7 mouse cellular contexts compared by ENCODE assay signal in genomic region chr17:35051156-35052086, GRCm38 (mm10). TPM values are rescaled to one million over a fixed set of nuclear protein-coding genes. Genes with fewer than 3 reads are reported as not detected.
A peak's percentile ranks its signal among the peaks of the same experiment; 100 is the strongest.
DNase-seq lines count a peak whose midpoint lies in the region; ATAC-seq and TF ChIP-seq lines count a peak whose summit lies in the region.

No protein-coding gene starts in this region.

- H3K4me3 ChIP-seq in forebrain, embryonic 14.5 days (ENCODE audit: low read depth, low read length): peak overlapping the region; percentile 37
- peak overlapping the region; percentile 51 for H3K4me3 ChIP-seq in hindbrain, embryonic 11.5 days (ENCODE audit: low read depth, low read length)
- H3K4me3 ChIP-seq in midbrain, postnatal 0 days (ENCODE audit: low read depth, low read length): peak overlapping the region; percentile 24

- H3K9me3 ChIP-seq in forebrain, embryonic 14.5 days (replicated peaks; ENCODE audit: control insufficient read depth, low read length): no peaks in the 10 kb centered on the region
- H3K9me3 ChIP-seq in hindbrain, embryonic 11.5 days (ENCODE audit: control insufficient read depth, low read length): no peaks in the 10 kb centered on the region
- H3K9me3 ChIP-seq in midbrain, postnatal 0 days (ENCODE audit: low read length): no peaks in the 10 kb centered on the region

- peak; percentile 90 for DNase-seq in NIH3T3 (ENCODE audit: low read depth)
- peak; percentile 67 for DNase-seq in c-Kit-positive CD71-positive TER-119-positive erythroid progenitor cells, embryonic 14.5 days (ENCODE audit: low spot score)
- DNase-seq in forebrain, embryonic 14.5 days (ENCODE audit: low spot score): peak; percentile 70
- peak; percentile 83 for DNase-seq in hindbrain, embryonic 11.5 days (ENCODE audit: low spot score)
- peak; percentile 77 for DNase-seq in liver
- DNase-seq in midbrain, postnatal 0 days (ENCODE audit: low spot score): peak; percentile 87
- DNase-seq in testis, postnatal 10 days (ENCODE audit: low spot score): peak; percentile 67

- H3K4me1 ChIP-seq in forebrain, embryonic 14.5 days (ENCODE audit: control insufficient read depth, insufficient read depth, low read length): peaks cover 20% of the 10 kb centered on the region
- peaks cover 4% of the 10 kb centered on the region; the same call in 1 of the 2 replicates for H3K4me1 ChIP-seq in hindbrain, embryonic 11.5 days (replicated peaks; ENCODE audit: control insufficient read depth, insufficient read depth, low read length)
- no peaks in the 10 kb centered on the region for H3K4me1 ChIP-seq in midbrain, postnatal 0 days (ENCODE audit: insufficient read depth, low read length)

- TF ChIP-seq CTCF in midbrain, postnatal 0 days (IDR thresholded peaks at IDR 0.05): no peak

- peak overlapping the region; percentile 68 for H3K9ac ChIP-seq in forebrain, embryonic 14.5 days (ENCODE audit: low read length)
- peak overlapping the region; percentile 85 for H3K9ac ChIP-seq in hindbrain, embryonic 11.5 days (ENCODE audit: low read depth, low read length)
- H3K9ac ChIP-seq in midbrain, postnatal 0 days (replicated peaks; ENCODE audit: low read length, poor library complexity, severe bottlenecking): peak overlapping the region; percentile 52

- H3K36me3 ChIP-seq in forebrain, embryonic 14.5 days (ENCODE audit: control insufficient read depth, insufficient read depth, low read length): peaks cover 34% of the 10 kb centered on the region
- H3K36me3 ChIP-seq in hindbrain, embryonic 11.5 days (ENCODE audit: control insufficient read depth, insufficient read depth, low read length): 0 out of 2 replicates have a peak, but pooled peaks cover 4% of the 10 kb centered on the region
- no peaks in the 10 kb centered on the region for H3K36me3 ChIP-seq in midbrain, postnatal 0 days (ENCODE audit: insufficient read depth, low read length)

- peak; percentile 52 for ATAC-seq in forebrain, embryonic 14.5 days
- ATAC-seq in hindbrain, embryonic 11.5 days (ENCODE audit: low FRiP score): peak; percentile 67
- peak; percentile 48; the same call in 1 of the 2 replicates for ATAC-seq in midbrain, postnatal 0 days (ENCODE audit: low FRiP score)

- peak overlapping the region; percentile 71 for H3K4me2 ChIP-seq in forebrain, embryonic 14.5 days (ENCODE audit: low read length)
- peak overlapping the region; percentile 53 for H3K4me2 ChIP-seq in hindbrain, embryonic 11.5 days (replicated peaks; ENCODE audit: low read depth, low read length)
- peak overlapping the region; percentile 54 for H3K4me2 ChIP-seq in midbrain, postnatal 0 days (ENCODE audit: low read depth, low read length, poor library complexity, severe bottlenecking)

- peak overlapping the region; percentile 86 for H3K27ac ChIP-seq in forebrain, embryonic 14.5 days (ENCODE audit: low read depth, low read length)
- H3K27ac ChIP-seq in hindbrain, embryonic 11.5 days (ENCODE audit: low read depth, low read length): peak overlapping the region; percentile 95
- H3K27ac ChIP-seq in midbrain, postnatal 0 days (ENCODE audit: low read depth, low read length): peak overlapping the region; percentile 69

- WGBS in forebrain, embryonic 14.5 days: 2% methylated on average over 21 of the region's 21 CpGs
- under 1% methylated on average over 21 of the region's 21 CpGs for WGBS in hindbrain, embryonic 11.5 days
- WGBS in midbrain, postnatal 0 days: 7% methylated on average over 21 of the region's 21 CpGs

- H3K27me3 ChIP-seq in forebrain, embryonic 14.5 days (replicated peaks; ENCODE audit: control insufficient read depth, insufficient read depth, low read length): no peaks in the 10 kb centered on the region
- H3K27me3 ChIP-seq in hindbrain, embryonic 11.5 days (ENCODE audit: control insufficient read depth, insufficient read depth, low read length): no peaks in the 10 kb centered on the region
- H3K27me3 ChIP-seq in midbrain, postnatal 0 days (ENCODE audit: insufficient read depth, low read length): no peaks in the 10 kb centered on the region

RNA-seq across cellular contexts. Expression of gene Clic1, which starts 1.7 kb away (rescaled TPM):
- polyA plus RNA-seq in forebrain, embryonic 14.5 days (2014; fragmentation: Nextera tagmentation; extraction: Ambion mirVana): 28.3 and 37.3 TPM in 2 replicates
- polyA plus RNA-seq in hindbrain, embryonic 11.5 days (2014; fragmentation: Nextera tagmentation; extraction: Ambion mirVana): 45.6 and 85.1 TPM in 2 replicates
- total RNA-seq in midbrain, postnatal 0 days (2014; rRNA removed): 28.0 and 33.4 TPM in 2 replicates
- polyA plus RNA-seq in midbrain, postnatal 0 days (2015; fragmentation: Nextera tagmentation; extraction: Ambion mirVana): 40.0 and 41.9 TPM in 2 replicates

RNA-seq across cellular contexts. Expression of gene Msh5, which starts 4.9 kb away (rescaled TPM):
- polyA plus RNA-seq in forebrain, embryonic 14.5 days (2014; fragmentation: Nextera tagmentation; extraction: Ambion mirVana): 2.3 and 2.6 TPM in 2 replicates
- 3.1 and 4.2 TPM in 2 replicates for polyA plus RNA-seq in hindbrain, embryonic 11.5 days (2014; fragmentation: Nextera tagmentation; extraction: Ambion mirVana)
- 1.7 and 3.8 TPM in 2 replicates for total RNA-seq in midbrain, postnatal 0 days (2014; rRNA removed)
- polyA plus RNA-seq in midbrain, postnatal 0 days (2015; fragmentation: Nextera tagmentation; extraction: Ambion mirVana): 1.3 and 1.4 TPM in 2 replicates

RNA-seq across cellular contexts. Expression of gene Ddah2, which starts 7.4 kb away (rescaled TPM):
- 617 and 661 TPM in 2 replicates for polyA plus RNA-seq in forebrain, embryonic 14.5 days (2014; fragmentation: Nextera tagmentation; extraction: Ambion mirVana)
- 614 and 636 TPM in 2 replicates for polyA plus RNA-seq in hindbrain, embryonic 11.5 days (2014; fragmentation: Nextera tagmentation; extraction: Ambion mirVana)
- total RNA-seq in midbrain, postnatal 0 days (2014; rRNA removed): 159 and 204 TPM in 2 replicates
- polyA plus RNA-seq in midbrain, postnatal 0 days (2015; fragmentation: Nextera tagmentation; extraction: Ambion mirVana): 210 and 213 TPM in 2 replicates

RNA-seq across cellular contexts. Expression of gene Ly6g6c, which starts 13.8 kb away (rescaled TPM):
- polyA plus RNA-seq in forebrain, embryonic 14.5 days (2014; fragmentation: Nextera tagmentation; extraction: Ambion mirVana): not detected in 2 replicates
- 0.19 TPM in 1 of 2 replicates, not detected in the other for polyA plus RNA-seq in hindbrain, embryonic 11.5 days (2014; fragmentation: Nextera tagmentation; extraction: Ambion mirVana)
- total RNA-seq in midbrain, postnatal 0 days (2014; rRNA removed): 2.4 TPM in 1 of 2 replicates, not detected in the other
- polyA plus RNA-seq in midbrain, postnatal 0 days (2015; fragmentation: Nextera tagmentation; extraction: Ambion mirVana): not detected in 2 replicates

RNA-seq across cellular contexts. Expression of gene Mpig6b, which starts 14.6 kb away (rescaled TPM):
- 0.28 and 0.42 TPM in 2 replicates for polyA plus RNA-seq in forebrain, embryonic 14.5 days (2014; fragmentation: Nextera tagmentation; extraction: Ambion mirVana)
- 0.66 and 1.1 TPM in 2 replicates for polyA plus RNA-seq in hindbrain, embryonic 11.5 days (2014; fragmentation: Nextera tagmentation; extraction: Ambion mirVana)
- not detected in 2 replicates for total RNA-seq in midbrain, postnatal 0 days (2014; rRNA removed)
- not detected in 2 replicates for polyA plus RNA-seq in midbrain, postnatal 0 days (2015; fragmentation: Nextera tagmentation; extraction: Ambion mirVana)

Comparison
In these comparisons a context has a peak if more than half of its experiments do, and no peak if none do; other contexts are left out.
1. Peak in every context shown above with its lines: DNase-seq, ATAC-seq, H3K4me3 ChIP-seq and H3K27ac ChIP-seq.